Mouse (Mus musculus) E14TG2a.4 (cell line): Measurements from ENCODE around the gene Pdzrn3.

Experiments
- H3K27me3 ChIP-seq: 2 replicates; pipeline ENCODE4 v1.6.1; 2014; ENCODE audit warnings: low read length, control low read depth; ENCODE audit not compliant: insufficient read depth
- H3K36me3 ChIP-seq: 2 replicates; pipeline ENCODE4 v1.6.1; 2014; ENCODE audit warnings: low read length, control low read depth; ENCODE audit not compliant: insufficient read depth
- H3K4me1 ChIP-seq: replicated peaks from 2 replicates; pipeline ENCODE4 v1.6.1; 2014; ENCODE audit warnings: low read depth, low read length, control low read depth
- H3K4me3 ChIP-seq: replicated peaks from 2 replicates; pipeline ENCODE4 v1.5.1; 2014; ENCODE audit warnings: mild to moderate bottlenecking, low read length
- H3K9me3 ChIP-seq: 2 replicates; pipeline ENCODE4 v1.6.1; 2014; ENCODE audit warnings: low read length, control low read depth
- CTCF ChIP-seq: conservative IDR thresholded peaks from 2 replicates; pipeline ENCODE4 v1.5.1; 2014; ENCODE audit warnings: low read length
- NANOG ChIP-seq: IDR thresholded peaks from 2 replicates; pipeline ENCODE4 v1.6.1; 2014; ENCODE audit warnings: borderline replicate concordance, low read length, mixed read lengths
- POU5F1 ChIP-seq: IDR thresholded peaks from 2 replicates; pipeline ENCODE4 v1.6.1; 2014; ENCODE audit warnings: low read length, borderline replicate concordance

Gene Pdzrn3

DNA sequence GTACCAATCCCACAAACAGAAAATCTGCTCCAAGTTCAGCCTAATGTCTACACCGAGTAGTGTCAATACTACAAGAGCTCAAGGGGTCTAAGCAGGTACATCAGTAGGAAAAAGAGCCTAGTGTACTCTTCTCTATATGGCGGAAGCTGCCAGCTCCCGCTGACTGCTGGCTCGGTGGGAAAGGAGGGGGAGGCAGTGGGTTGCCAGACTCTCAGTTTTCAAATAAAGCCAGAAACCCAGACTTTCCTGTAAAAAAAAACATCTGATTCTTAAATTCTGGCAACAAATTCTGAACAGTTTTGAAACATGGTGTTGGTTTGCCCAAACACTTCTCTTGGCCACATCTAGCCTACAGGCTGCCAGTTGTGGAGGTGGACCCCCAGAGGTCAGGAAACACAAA lies 88.3 kb downstream of the Pdzrn3 start:
- Histone ChIP-seq H3K4me1 (0 out of 2 replicates have a peak, but pooled peaks cover 3% of the 10 kb centered on the region), H3K27me3 (no peaks in the 10 kb centered on the region; the same call in 1 of the 2 replicates), H3K9me3 (no peaks in the 10 kb centered on the region), H3K36me3 (no peaks in the 10 kb centered on the region), H3K4me3 (no peak overlapping the region)
- TF ChIP-seq POU5F1 = no peak
- TF ChIP-seq CTCF = no peak
- no peak for TF ChIP-seq NANOG

DNA sequence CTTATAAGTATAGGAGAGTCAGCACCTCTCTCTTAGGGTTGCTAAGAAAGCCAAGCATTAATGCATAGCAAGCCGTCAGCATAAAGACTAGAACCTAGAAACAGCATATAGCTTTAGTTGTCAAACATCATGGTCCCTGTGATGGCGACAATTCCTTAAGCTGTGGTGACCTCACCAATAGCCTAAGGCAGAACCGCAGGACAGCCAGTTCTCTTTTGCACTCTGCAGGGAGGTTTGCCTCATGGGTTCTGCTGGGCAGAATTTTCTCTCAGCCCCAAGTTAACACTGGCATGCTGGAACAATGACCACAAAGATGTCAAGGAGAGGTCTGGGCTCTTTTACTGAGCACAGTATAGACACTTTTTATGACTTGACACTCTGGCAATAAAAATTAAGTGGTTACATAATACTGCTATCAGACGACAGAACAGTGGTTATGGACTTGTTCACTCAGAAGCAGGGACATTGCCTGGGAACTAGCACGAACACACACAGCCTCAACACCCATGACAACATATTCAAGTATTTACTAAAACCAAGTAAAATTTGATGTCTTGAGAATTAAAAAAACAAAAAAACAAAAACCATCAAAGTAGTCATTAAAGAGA lies 90.0 kb downstream of the Pdzrn3 start:
- no peak overlapping the region for H3K4me3 ChIP-seq
- H3K4me1 ChIP-seq = 0 out of 2 replicates have a peak, but pooled peaks cover 3% of the 10 kb centered on the region
- no peak for TF ChIP-seq POU5F1
- TF ChIP-seq CTCF = no peak
- no peak for TF ChIP-seq NANOG
- H3K9me3 ChIP-seq = no peaks in the 10 kb centered on the region
- no peaks in the 10 kb centered on the region; the same call in 1 of the 2 replicates for H3K27me3 ChIP-seq
- no peaks in the 10 kb centered on the region for H3K36me3 ChIP-seq

GRCm38 (mm10) chr6:101287077-101287476 lies 90.6 kb downstream of the Pdzrn3 start:
- no peaks in the 10 kb centered on the region for H3K9me3 ChIP-seq
- H3K4me1 ChIP-seq = 0 out of 2 replicates have a peak, but pooled peaks cover 3% of the 10 kb centered on the region
- no peak for TF ChIP-seq NANOG
- no peak for TF ChIP-seq CTCF
- TF ChIP-seq POU5F1 = no peak
- no peaks in the 10 kb centered on the region; the same call in 1 of the 2 replicates for H3K27me3 ChIP-seq
- H3K4me3 ChIP-seq = no peak overlapping the region
- H3K36me3 ChIP-seq = no peaks in the 10 kb centered on the region

DNA sequence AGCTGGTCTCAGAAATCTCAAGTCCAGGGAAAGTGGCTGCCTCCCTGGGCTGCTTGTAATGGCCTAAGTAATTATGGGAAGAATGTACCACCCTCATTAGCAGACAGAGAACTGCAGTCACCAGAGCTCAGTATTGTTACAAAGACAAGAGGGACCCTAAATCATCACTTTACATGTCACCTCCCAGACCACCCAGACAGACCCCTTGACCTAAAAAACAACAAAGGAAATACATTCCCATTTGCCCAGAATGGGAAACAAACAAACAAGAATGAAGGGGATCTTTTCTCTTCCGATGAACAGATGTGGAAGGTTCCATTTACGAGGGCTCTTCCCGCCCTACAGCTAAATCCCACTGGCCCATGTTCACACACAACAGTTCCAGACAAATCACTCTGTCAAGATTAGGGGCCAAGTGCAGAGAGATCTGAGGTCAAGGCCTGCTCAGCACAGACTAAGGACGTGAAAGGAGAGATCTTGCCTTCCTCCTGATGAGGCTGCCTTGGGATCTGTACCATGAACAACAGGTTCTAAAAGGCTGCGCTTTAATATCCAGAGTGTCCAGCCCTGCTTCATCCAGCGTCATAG lies 93.2 kb downstream of the Pdzrn3 start:
- Histone ChIP-seq H3K27me3 (no peaks in the 10 kb centered on the region; the same call in 1 of the 2 replicates), H3K9me3 (no peaks in the 10 kb centered on the region), H3K4me3 (no peak overlapping the region), H3K4me1 (no peaks in the 10 kb centered on the region), H3K36me3 (no peaks in the 10 kb centered on the region)
- TF ChIP-seq NANOG = no peak
- TF ChIP-seq POU5F1 = no peak
- TF ChIP-seq CTCF = no peak

- TF ChIP-seq NANOG (no peak), POU5F1 (no peak), CTCF (no peak)
- no peaks in the 10 kb centered on the region for H3K9me3 ChIP-seq
- no peaks in the 10 kb centered on the region for H3K36me3 ChIP-seq
- H3K4me1 ChIP-seq = no peaks in the 10 kb centered on the region
- H3K4me3 ChIP-seq = no peak overlapping the region
- H3K27me3 ChIP-seq = no peaks in the 10 kb centered on the region
Observed at GRCm38 (mm10) chr6:101283891-101284290, 93.8 kb downstream of the Pdzrn3 start.

GRCm38 (mm10) chr6:101281644-101282043 lies 96.1 kb downstream of the Pdzrn3 start:
- no peaks in the 10 kb centered on the region for H3K36me3 ChIP-seq
- H3K4me3 ChIP-seq = no peak overlapping the region
- no peaks in the 10 kb centered on the region for H3K27me3 ChIP-seq
- TF ChIP-seq POU5F1 (no peak), CTCF (no peak), NANOG (no peak)
- H3K9me3 ChIP-seq = no peaks in the 10 kb centered on the region
- H3K4me1 ChIP-seq = no peaks in the 10 kb centered on the region

DNA sequence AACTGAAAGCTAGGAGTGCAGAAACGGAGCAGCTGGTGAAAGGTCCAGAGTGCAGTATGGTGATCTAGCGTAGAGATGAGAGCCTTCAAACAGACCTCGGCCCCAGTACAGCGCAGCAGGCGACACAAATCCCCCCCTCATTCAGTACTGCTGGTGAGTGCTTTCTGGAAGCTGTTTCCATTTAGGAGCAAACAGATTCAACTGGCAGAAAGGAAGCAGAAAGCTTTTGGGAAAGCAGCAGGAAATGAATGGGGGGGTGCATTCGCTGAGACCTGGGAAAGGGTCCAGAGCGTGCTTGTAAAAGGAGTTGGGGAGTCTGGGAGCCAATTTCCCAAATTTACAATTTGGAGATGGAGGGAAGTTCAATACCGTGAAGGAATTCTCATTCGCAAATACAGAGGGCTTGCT lies 96.9 kb downstream of the Pdzrn3 start:
- H3K9me3 ChIP-seq = no peaks in the 10 kb centered on the region
- no peaks in the 10 kb centered on the region for H3K36me3 ChIP-seq
- no peaks in the 10 kb centered on the region for H3K4me1 ChIP-seq
- no peaks in the 10 kb centered on the region for H3K27me3 ChIP-seq
- H3K4me3 ChIP-seq = no peak overlapping the region
- TF ChIP-seq POU5F1 (no peak), CTCF (no peak), NANOG (no peak)

GRCm38 (mm10) chr6:101278286-101278932 lies 99.3 kb downstream of the Pdzrn3 start:
- no peaks in the 10 kb centered on the region for H3K4me1 ChIP-seq
- no peaks in the 10 kb centered on the region for H3K9me3 ChIP-seq
- no peak overlapping the region for H3K4me3 ChIP-seq
- H3K27me3 ChIP-seq = no peaks in the 10 kb centered on the region
- TF ChIP-seq NANOG (no peak), CTCF (no peak), POU5F1 (no peak)
- H3K36me3 ChIP-seq = no peaks in the 10 kb centered on the region

DNA sequence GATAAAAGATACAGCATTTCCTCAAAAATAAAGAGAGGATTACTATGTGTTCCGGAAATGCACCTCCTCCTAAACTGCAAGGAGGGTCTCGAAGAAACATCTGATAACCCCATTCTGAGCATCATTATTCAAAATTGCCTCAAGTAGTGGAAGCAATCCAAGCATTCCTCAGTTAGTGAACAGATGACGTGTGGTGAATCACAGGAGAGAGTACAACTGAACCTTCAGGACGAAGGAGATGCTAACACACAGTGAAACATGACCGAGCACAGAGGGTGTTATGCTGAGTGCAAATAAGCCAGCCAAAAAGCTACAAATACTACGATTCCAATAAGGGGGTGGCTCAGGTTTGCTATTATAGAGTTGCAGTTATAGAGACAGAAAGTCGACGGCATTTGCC lies 101.4 kb downstream of the Pdzrn3 start:
- TF ChIP-seq CTCF = no peak
- no peak for TF ChIP-seq NANOG
- no peak for TF ChIP-seq POU5F1
- peaks cover 11% of the 10 kb centered on the region; the same call in 1 of the 2 replicates for H3K4me1 ChIP-seq
- no peaks in the 10 kb centered on the region for H3K27me3 ChIP-seq
- no peaks in the 10 kb centered on the region for H3K9me3 ChIP-seq
- no peaks in the 10 kb centered on the region for H3K36me3 ChIP-seq
- no peak overlapping the region for H3K4me3 ChIP-seq
